Mouse (Mus musculus) adrenal gland (tissue): ENCODE results near the gene Poll.

ENCODE experiments used
- intact Hi-C: fragments of 180-260 bp; cut with DNase I; formaldehyde crosslinking; loops from one replicate; pipeline ENCODE4 v1.15.1; 2025

Gene Poll

GRCm38 (mm10) chr19:45578976-45579375, 18.6 kb upstream of the Poll start:
- intact Hi-C loops: no loop called here

DNA sequence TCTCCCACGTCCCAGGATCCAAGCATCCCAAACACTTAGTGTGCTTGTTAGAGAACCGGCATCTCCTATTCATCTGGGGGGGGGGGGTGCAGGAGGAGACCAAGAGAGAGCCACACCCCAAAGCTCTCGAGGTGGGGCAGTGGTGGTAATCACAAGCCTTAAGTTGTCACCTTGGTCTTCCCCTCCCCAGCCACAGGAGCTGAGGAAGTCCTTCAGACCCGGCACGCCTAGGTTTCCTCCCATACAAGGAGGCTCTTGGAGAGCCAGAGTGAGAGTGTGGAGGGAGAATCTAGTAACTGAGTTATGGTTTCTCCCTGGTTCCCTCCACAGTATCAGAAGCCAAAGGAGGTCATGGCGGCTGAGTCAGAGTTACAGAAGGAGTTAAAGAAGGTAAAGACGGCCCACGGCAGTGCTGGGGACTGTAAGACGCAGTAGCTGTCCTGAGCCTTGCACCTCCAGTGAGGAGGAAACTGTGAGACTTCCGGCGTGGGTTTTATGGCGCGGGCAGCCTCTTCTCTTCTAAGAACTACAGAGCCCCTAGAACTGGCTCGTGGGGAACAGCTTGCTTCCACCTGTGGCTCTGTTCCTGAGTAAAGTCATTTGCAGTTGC, 16.9 kb upstream of the Poll start:
- intact Hi-C loops: no loop called here

GRCm38 (mm10) chr19:45575632-45576001, 15.3 kb upstream of the Poll start:
- intact Hi-C loops: loop anchor here (2.0 kb wide), 1 partner anchor 171 kb away; no protein-coding TSS in a partner anchor

DNA sequence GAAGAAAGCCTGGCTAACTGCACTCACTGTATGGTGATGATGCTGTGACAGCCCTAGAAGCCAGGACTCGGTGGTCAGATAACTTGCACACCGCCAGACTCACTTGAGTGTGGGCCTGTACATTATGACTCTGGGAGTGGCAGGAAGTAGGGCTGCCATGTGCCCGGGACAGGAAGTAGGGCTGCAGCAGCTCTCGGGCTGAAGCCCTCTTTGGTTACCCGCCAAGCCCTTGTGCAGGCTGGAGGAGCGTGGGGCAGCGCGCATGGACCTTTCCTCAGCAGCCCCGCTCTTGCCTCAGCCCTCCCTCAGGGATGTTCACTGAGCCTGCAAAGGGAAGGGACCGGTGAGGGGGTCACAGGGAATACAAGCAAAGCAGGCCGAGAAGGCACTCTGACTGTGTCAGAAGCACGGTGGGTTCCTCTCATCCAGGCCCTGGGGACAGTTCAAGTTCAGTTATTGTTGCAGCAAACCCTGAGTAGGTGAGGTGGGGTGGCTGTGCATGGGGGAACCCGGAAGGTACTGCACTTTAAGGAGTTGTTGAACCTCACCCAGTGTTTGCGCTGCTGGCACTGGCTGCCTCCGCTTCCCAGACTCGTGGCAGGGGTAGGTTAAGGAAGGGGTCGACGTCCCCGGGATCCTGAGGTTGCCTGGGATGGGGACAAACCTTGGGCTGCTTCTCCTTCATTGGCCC, 14.8 kb upstream of the Poll start:
- intact Hi-C loops: loop anchor here (2.0 to 5.0 kb wide), 2 partner anchors 57 to 172 kb away; no protein-coding TSS in a partner anchor

DNA sequence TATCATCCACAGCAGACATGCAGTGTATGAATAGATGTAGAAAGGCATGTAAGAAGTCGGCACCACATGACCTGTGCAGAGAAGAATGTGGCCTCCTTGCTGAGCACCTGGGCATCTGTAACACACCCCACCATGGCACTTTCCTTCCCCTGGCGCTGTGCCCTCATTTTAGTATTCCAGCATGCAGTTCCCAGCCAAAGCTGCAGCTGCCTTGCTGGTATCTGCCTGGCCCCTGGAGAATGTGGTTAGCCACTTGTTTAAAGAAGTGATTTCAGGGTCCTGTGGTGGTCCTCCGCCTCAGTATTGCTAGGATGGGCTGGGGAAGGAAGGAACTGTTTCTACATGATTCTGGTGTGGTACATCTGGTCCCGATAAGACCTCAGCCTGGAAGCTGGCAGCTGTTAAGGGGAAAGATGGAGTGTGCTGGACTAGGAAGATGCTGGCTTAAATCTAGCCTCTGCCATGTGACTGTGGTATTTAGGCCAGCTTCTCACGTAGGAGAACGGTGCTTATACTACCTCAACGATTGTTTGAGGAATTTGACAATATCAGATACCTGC, 14.1 kb upstream of the Poll start:
- intact Hi-C loops: loop anchor here (2.0 to 5.0 kb wide), 2 partner anchors 58 to 172 kb away; no protein-coding TSS in a partner anchor

GRCm38 (mm10) chr19:45573861-45574267, 13.5 kb upstream of the Poll start:
- intact Hi-C loops: loop anchor here (2.0 to 5.0 kb wide), 2 partner anchors 58 to 173 kb away; no protein-coding TSS in a partner anchor

DNA sequence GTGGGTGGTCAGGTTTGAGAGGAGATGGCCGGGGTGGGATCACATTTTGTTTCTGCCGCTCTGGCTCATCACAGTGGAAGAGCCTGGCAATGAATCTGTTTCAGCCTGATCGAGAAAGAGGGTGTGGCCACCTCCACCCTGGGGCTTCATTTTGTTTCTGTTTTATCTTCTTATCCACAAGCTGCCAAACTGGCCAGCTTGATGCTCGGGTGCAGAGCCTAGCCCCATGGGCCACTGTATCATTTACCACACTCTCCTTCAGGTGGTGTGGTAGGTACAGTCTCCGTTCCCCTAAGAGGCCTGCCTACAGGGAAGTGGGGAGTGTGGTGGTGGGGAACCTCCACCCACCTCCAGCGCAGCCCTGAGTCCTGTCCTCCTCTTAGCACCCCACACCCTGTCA, 12.7 kb upstream of the Poll start:
- intact Hi-C loops: loop anchor here (5.0 kb wide), 1 partner anchor 59 kb away; no protein-coding TSS in a partner anchor

DNA sequence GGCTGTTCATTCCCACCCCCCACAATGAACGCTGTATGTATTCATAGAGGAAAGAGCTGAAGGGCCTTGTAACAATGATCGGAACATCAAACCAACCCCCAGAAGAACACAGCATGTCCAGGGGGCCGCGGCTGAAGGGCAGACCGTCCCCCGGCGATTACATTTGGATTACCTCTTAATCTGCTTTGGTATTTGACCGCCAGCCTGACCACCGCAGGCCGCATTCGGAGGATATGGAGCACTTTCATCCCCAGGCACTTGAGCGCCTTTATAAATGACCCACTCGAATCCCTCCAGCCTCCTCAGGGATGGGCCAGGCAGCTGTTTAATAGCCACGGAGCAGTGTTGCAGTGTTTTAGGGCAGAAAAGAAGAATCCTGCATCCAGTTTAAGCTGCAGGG, 7.0 kb upstream of the Poll start:
- intact Hi-C loops: no loop called here

GRCm38 (mm10) chr19:45565925-45566715, 5.8 kb upstream of the Poll start:
- intact Hi-C loops: no loop called here

DNA sequence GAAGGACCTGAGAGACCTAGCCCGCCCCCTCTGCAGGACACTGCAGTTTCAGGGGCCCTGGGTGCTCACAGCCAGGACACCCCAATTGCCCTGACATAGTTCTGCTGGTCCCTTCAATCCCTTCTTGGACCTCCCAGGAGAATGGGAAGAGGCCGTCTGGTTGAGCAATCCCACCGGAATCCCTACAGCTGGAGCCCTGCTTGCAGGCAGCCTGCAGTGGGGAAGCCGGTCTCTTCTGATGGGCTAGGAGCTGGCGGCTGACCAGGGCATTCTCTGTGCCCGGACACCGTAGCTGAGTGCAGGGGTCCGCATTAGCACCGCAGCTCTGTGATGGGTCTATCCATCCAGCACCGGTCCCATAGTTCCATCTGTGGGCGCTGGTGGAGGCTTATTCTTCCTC, 6.2 kb downstream of the Poll start:
- intact Hi-C loops: no loop called here

DNA sequence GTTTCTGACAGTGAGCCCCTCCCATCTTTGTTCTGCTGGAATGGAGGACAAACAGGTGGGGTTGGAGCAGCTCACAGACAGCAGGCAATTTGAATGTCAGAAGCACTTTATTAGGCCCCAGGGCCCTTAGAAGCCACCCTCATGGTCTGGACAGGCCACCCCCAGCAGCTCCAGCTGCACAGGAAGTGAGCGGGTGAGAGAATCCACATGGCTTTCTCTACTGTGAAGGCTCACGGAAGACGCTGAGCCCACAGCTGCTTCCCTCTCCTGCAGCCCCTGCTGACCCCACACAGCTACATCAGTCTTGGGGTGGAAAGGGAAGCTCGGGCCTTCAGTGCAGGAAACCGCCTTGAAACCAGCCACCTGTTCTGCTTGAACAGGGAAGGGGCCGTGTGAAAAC, 8.1 kb downstream of the Poll start:
- intact Hi-C loops: no loop called here

GRCm38 (mm10) chr19:45549948-45550347, 10.4 kb downstream of the Poll start:
- intact Hi-C loops: loop anchor here (5.0 kb wide), 1 partner anchor 243 kb away; no protein-coding TSS in a partner anchor

DNA sequence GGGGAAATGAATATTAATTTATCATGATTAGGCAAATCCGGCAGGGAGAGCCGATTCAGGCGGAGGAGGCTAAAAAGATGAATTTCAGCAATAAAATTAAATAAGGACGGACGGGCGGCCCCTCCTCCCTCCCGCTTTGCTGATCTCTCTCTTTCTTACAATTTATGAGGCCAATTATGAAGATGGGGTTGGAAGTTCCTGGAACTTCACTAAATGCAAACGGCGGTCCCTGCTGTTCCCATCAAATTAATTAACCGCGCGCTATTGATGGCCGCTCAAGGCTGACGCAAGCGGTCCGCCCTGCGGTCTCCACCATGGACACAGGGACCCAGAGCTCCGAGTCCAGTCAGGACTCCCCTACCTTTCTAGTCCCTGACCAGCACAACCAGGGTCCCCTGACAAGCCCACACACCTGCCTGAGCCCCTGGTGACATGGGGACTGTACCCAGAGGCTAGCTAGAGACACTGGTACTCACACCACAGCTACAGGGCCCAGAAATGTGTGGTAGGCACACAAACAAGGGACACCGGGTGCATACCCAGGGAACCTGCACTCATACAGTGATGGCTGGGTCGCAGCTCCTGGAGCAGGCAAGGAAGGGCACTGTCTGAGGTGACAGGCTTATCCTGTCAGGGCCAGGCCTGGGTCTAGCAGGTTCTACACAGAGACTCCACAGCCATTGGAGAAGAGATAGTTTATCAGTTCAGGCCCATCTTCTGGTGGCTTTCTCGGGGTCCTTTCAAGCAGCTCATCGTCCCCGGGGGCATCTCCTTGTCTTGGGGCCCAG, 11.0 kb downstream of the Poll start:
- intact Hi-C loops: loop anchor here (5.0 kb wide), 1 partner anchor 242 kb away; no protein-coding TSS in a partner anchor

DNA sequence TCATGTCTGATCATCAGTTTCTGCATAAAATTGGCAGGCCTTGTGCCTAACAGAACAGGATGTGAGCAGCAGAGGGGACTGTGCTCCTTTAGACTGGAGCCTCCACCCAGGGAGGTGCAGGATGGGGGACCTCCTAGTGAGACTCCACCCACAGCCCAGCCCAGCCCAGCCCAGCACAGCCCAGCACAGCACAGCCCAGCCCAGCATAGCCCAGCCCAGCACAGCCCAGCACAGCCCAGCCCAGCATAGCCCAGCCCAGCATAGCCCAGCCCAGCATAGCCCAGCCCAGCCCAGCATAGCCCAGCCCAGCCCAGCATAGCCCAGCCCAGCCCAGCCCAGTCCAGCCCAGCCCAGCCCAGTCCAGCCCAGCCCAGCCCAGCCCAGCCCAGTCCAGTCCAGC, 12.1 kb downstream of the Poll start:
- intact Hi-C loops: loop anchor here (5.0 kb wide), 1 partner anchor 241 kb away; no protein-coding TSS in a partner anchor

- intact Hi-C loops: loop anchor here (2.0 to 5.0 kb wide), 4 partner anchors 53 to 324 kb away; no protein-coding TSS in a partner anchor
Observed at GRCm38 (mm10) chr19:45544925-45545321, 15.4 kb downstream of the Poll start.

GRCm38 (mm10) chr19:45544152-45544924, 16.0 kb downstream of the Poll start:
- intact Hi-C loops: loop anchor here (2.0 to 5.0 kb wide), 3 partner anchors 52 to 324 kb away; no protein-coding TSS in a partner anchor

DNA sequence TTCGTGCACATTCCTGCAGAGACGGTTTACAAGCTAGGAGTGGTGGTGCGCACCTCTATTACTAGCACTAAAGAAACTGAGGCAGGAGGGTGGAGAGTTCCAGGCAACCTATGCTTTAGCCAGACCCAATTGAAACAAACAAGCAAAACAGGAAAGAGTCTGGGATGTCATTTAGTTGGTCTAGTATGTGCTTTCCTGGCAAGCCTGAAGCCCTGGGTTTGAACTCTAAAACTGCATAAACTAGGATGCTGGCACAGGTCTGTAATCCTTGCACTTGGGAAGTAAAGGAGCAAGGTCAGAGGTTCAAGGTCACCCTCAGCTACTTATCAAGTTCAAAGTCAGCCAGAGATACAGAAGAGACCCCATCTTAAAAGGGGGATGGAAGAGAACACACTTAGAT, 18.3 kb downstream of the Poll start:
- intact Hi-C loops: loop anchor here (5.0 kb wide), 2 partner anchors 50 to 95 kb away; no protein-coding TSS in a partner anchor

DNA sequence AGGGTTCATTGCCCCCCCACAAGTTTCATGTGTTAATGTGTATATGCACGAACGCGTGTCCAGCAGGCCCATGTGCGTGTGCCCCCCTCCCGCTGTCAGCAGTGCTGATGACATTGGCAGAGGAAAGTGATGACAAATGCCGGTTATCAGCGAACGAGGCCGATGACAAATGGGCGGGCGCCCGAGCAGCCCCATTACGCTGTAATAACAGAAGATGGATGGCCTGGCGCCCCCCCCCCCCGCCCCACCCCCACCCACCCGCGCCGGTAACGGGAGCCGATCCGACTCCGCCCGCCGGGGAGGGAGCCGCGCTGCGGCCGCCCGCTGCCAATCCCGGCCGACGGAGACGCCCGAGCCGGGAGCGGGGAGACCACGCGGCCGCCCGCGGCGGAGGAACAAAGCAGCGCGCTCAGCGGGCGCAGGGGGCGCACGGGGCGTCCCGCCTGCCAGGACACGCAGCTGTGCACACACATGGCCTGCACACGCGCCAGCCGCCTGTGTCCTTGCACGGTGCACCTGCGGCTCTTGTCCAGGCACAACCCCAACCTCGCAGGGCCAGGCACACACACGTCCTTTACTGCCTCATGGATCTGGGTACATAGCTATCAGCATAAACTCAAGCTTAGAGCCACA, 18.8 kb downstream of the Poll start:
- intact Hi-C loops: loop anchor here (5.0 kb wide), 2 partner anchors 49 to 94 kb away; no protein-coding TSS in a partner anchor
